Mouse (Mus musculus): ENCODE measurements around the gene CK137956. TPM values are rescaled to one million over a fixed set of nuclear protein-coding genes. Genes with fewer than 3 reads are reported as not detected.

The CK137956 gene
- 0.87 and 0.91 TPM in 2 replicates for polyA plus RNA-seq (2015; fragmentation: Nextera tagmentation; extraction: Ambion mirVana)

DNA sequence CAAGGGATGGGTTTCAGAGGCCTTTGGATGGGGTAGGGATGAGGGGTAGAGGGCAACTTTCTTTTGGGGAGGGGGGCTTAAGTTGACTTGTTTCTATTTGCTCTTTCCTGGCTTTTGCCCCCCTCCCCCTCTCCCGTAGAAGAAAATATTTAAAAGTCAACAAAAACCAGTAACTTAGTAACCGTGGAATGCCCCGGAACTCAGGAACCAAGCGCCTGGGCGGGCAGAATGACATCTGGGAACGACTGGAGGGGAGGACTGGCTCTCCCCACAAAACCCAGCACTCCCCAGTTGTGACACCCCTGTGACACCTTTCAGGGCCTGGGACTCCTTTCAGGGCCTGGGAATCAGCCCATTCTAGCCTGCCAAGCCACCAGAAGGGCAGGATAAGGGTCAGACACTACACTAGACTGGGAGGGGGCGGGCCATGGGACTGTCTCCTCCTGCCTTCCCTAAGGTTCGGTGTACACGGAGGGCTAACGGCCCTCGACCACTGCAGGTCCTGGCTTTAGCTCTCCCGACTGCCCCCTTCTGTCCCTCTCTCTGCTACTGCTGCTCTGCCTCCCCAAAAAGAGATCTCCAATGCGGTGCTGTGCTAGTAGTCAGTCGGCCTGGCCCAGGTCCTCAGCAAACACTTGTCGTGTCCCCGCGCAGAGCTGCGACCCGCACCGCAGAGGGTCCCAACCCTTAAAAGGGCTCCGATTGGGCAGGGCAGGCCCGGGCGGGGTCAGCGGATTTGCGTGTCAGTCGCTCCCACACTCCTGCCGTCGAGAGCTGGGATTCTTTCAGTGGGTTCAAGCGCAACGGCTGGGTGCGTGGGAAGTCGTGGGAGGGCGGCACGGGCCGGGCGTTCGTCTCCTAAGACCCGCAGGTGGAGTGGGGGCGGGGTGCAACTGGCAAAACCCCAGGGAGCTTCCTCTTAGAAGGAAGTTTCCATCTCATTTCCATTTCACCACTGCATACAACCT lies at the start of gene CK137956:
CK137956 (minus strand) TSS at position 51 of the 968 bp plus-strand sequence.
- Histone ChIP-seq H3K9me3 (no peaks in the 10 kb centered on the region), H3K4me3 (peak within 1 kb of the TSS; percentile 2; the same call in 1 of the 2 replicates), H3K4me2 (peak within 1 kb of the TSS; percentile 37), H3K27ac (replicated peaks) (no peak within 1 kb of the TSS), H3K4me1 (replicated peaks) (peaks cover 8% of the 10 kb centered on the region; the same call in 1 of the 2 replicates), H3K27me3 (peaks cover 47% of the 10 kb centered on the region), H3K36me3 (no peaks in the 10 kb centered on the region), H3K9ac (0 out of 2 replicates have a peak within 1 kb of the TSS, but pooled peaks have one; percentile 18)
- ATAC-seq (ENCODE audit: low read depth), result peak; percentile 59; the same call in 1 of the 2 replicates
- 5% methylated on average over 39 of the region's 39 CpGs for WGBS

DNA sequence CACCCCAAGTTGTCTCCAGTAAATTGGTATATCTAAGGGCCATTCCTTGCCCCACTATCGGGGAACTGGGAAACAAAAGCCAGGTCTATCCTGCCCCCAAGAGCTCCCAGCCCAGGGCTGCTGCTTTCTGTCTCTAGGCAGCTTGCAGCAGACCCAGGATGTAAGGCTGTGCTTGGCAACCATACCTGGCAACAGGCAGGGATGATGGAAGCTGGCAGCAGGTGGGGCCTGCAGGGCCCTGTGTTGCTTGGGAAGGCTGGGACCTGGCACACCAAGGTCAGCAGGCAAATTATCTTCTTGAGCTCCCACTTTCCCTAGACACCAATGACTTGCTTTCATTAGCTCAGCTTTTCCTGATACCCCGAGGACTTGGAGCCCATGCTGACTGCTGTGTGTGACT lies 48.7 kb upstream of the CK137956 start:
- Histone ChIP-seq H3K27ac (replicated peaks) (no peak overlapping the region), H3K27me3 (no peaks in the 10 kb centered on the region), H3K4me3 (no peak overlapping the region), H3K4me1 (replicated peaks) (0 out of 2 replicates have a peak, but pooled peaks cover 4% of the 10 kb centered on the region), H3K9ac (no peak overlapping the region), H3K9me3 (no peaks in the 10 kb centered on the region), H3K4me2 (no peak overlapping the region), H3K36me3 (no peaks in the 10 kb centered on the region)
- WGBS, result 80% methylated on average over 2 of the region's 2 CpGs
- no peak for ATAC-seq (ENCODE audit: low read depth)

DNA sequence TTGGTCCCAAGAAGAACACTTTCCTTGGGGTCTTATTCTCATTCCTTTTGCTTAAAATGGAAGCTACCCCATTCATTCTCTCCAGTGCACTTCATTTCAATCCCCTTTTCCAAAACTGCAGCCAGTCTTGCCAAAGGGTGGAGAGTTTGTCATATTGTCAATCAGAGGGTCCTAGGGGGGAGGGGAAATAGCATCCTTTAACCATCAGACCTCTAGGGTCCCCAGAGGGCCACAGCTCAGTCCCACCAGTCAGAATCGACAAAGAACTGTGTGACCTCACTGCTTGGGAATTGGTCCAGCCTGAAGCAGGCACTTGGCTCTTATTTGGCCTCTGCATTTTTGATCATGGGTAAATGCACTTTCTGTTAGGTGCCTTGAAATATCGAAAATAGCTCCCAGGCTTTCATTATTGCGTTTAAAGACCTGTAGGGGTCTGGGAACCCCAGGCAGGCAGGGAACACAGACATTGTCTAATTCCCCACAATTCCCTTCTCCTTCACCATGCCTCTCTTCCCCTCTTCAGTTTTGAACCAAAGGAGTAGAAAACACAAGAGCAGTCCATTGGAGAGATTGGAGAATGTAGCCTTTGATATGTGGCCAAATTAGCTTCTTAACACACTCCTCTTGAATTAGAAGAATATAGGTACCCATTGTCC lies 34.2 kb upstream of the CK137956 start:
- 0 out of 2 replicates have a peak, but pooled peaks cover 4% of the 10 kb centered on the region for H3K4me1 ChIP-seq (replicated peaks)
- no peaks in the 10 kb centered on the region for H3K36me3 ChIP-seq
- H3K27ac ChIP-seq (replicated peaks), result no peak overlapping the region
- WGBS, result 66% methylated on average over 3 of the region's 3 CpGs
- H3K9ac ChIP-seq, result no peak overlapping the region
- no peaks in the 10 kb centered on the region for H3K9me3 ChIP-seq
- no peak overlapping the region for H3K4me2 ChIP-seq
- no peak for ATAC-seq (ENCODE audit: low read depth)
- H3K4me3 ChIP-seq, result no peak overlapping the region
- no peaks in the 10 kb centered on the region for H3K27me3 ChIP-seq

DNA sequence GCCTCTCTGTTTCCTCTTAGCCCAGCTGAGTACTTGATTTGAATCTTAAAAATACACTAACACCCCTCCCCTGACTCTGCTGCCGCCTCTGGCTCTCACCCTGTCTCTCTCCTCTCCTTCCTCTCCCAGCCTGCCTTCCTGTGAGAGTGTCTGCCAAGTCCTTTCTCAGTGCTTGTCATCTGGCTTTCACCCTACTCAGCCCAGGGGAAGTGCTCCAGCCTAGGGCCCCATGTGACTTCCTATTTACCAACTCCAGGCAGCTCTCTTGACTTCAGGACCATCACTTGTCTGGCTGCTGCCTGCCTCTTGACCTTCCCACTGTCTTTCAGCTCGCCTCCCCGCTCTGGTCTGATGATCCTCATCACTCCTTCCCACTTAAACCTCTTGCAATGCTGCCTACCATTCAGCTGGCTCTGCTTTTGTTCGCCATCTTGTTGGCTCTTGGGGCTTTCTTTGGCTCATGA lies 31.9 kb upstream of the CK137956 start:
- Histone ChIP-seq H3K9me3 (no peaks in the 10 kb centered on the region), H3K27ac (replicated peaks) (no peak overlapping the region), H3K4me2 (no peak overlapping the region), H3K4me3 (no peak overlapping the region), H3K4me1 (replicated peaks) (peaks cover 4% of the 10 kb centered on the region; the same call in 1 of the 2 replicates), H3K36me3 (no peaks in the 10 kb centered on the region), H3K9ac (no peak overlapping the region), H3K27me3 (no peaks in the 10 kb centered on the region)
- WGBS, result 79% methylated on average over 4 of the region's 4 CpGs
- no peak for ATAC-seq (ENCODE audit: low read depth)

DNA sequence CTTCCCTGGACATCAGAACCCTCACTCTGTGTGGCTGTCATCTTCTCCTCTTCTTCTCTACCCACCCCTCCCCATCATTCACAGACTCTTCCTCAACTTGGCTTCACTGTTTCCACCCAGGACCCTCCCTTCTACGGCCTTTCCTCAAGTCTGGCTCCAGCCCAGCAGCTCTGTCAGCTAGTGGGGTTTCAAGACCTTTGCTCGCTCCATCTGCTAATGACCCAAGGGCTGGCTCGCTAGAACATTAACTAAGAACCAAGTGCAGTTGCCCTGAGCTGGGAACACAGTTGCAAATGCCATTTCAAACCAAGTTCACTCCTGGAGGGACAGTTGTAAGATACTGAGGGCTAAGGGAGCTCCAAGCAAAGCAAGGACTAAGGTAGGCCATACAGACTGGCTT lies 28.5 kb upstream of the CK137956 start:
- Histone ChIP-seq H3K4me2 (no peak overlapping the region), H3K4me3 (no peak overlapping the region), H3K36me3 (no peaks in the 10 kb centered on the region), H3K4me1 (replicated peaks) (peaks cover 4% of the 10 kb centered on the region; the same call in 1 of the 2 replicates), H3K9me3 (no peaks in the 10 kb centered on the region), H3K27ac (replicated peaks) (no peak overlapping the region), H3K9ac (no peak overlapping the region), H3K27me3 (no peaks in the 10 kb centered on the region)
- ATAC-seq (ENCODE audit: low read depth), result no peak
- 83% methylated on average over 3 of the region's 3 CpGs for WGBS

DNA sequence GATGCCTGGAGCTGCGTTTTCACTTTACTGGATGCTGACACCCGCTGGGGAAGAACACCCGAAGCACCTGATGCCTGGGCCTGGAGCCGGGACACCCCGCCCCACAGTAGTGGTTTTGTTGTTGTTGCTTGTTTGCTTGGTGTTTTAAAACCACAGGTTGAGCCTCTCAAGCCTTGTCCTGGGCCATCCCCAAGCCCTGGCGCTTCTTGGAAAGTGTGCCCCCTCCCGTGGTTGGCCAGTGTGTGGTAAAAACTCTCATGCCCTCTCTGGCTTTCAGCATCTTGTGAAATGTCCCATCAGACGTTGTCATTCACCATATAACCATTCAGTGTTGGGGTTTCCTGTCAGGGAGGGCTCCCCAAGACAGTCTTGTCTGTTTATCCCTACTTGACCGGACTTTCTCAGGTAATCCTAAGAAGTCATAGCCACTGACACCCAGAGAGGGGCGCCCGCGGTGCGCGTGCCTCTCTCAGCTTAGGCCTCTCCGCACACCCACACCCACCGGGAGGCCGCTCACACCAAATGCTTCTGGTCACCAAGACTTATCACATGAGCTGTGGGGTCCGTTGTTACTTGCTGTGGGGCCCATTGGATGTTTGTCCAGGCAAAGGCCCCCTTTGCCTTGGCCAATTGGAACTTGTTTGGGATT lies 18.7 kb upstream of the CK137956 start:
- 9% methylated on average over 18 of the region's 18 CpGs for WGBS
- Histone ChIP-seq H3K27ac (replicated peaks) (no peak overlapping the region), H3K36me3 (no peaks in the 10 kb centered on the region), H3K9ac (peak overlapping the region; percentile 90), H3K4me1 (replicated peaks) (peaks cover 49% of the 10 kb centered on the region), H3K4me3 (peak overlapping the region; percentile 77), H3K9me3 (no peaks in the 10 kb centered on the region), H3K4me2 (peak overlapping the region; percentile 78), H3K27me3 (peaks cover 30% of the 10 kb centered on the region)
- no peak; the same call in 1 of the 2 replicates for ATAC-seq (ENCODE audit: low read depth)

DNA sequence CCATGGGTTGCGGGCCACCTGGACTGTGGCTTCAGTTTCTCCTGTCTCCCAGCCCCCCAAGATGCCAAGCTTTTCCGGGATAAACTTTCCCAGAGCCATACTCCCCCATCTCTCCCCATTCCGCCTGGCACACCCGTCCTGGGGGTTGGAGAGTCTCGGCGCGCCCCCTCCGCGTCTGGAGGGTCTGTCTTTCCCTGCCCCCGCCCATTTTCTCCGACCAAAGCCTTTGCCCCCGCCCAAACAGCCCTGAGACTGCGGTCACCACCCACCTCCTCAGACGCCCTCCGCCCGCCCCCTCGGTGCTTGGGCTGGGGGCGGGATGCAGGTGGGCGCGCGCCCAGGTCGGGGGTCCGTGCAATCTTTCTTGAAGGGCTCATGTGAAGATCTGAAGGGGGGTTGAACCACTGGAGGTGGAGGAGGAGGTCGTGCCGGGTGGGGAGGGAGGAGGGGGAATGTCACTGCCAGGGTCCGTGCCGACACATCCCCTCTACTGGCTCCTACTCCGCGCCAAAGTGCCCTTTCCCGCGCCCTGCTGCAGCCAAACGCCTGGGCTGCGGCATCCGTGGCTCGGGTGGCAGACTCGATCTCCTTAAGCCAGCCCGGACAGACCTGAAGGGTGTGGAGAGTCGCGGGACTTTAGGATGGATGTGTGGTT lies 17.9 kb upstream of the CK137956 start:
- 2% methylated on average over 38 of the region's 39 CpGs for WGBS
- Histone ChIP-seq H3K4me3 (peak overlapping the region; percentile 77), H3K9ac (peak overlapping the region; percentile 90), H3K36me3 (no peaks in the 10 kb centered on the region), H3K9me3 (no peaks in the 10 kb centered on the region), H3K27me3 (peaks cover 34% of the 10 kb centered on the region), H3K4me2 (peak overlapping the region; percentile 78), H3K27ac (replicated peaks) (peak overlapping the region; percentile 85), H3K4me1 (replicated peaks) (peaks cover 49% of the 10 kb centered on the region)
- ATAC-seq (ENCODE audit: low read depth), result no peak

DNA sequence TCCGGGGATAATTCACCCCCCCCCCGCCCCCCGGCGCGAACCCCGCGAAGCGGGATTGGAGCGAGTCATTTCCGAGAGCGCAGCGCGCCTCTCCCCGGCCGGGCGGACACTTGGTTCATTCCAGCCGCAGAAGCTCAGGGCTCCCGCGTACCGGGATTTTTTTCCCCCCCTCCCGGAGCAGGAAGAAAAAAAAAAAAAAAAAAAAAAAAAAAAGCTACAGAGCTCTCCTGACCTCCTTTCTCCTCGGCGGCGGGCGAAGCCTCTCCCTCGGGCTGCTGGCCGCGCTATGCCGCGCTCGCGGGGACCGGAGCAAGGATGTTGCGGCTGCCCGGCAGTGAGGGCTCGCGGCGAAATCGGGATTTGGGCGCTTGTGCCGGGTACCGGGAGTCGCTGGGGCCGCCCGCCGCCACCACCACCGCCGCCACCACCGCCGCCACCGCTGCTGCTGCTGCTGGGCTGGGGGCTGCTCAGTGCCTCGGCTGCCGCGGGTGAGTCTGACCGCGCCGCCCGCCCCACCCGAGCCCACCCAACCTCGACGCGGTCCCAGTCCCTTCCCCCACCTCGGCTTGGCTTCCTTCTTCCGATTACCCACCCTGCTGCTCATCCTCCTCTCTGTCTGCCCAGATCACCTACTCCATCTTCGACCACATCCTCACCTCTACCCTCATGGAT lies 17.2 kb upstream of the CK137956 start, which contains the start of gene Csmd2:
Csmd2 (plus strand) TSS at position 74 of the 672 bp plus-strand sequence.
- Histone ChIP-seq H3K9me3 (no peaks in the 10 kb centered on the region), H3K27ac (replicated peaks) (peak within 1 kb of the TSS; percentile 85), H3K4me2 (peak within 1 kb of the TSS; percentile 78), H3K9ac (peak within 1 kb of the TSS; percentile 90), H3K36me3 (no peaks in the 10 kb centered on the region), H3K27me3 (peaks cover 34% of the 10 kb centered on the region), H3K4me1 (replicated peaks) (peaks cover 49% of the 10 kb centered on the region), H3K4me3 (peak within 1 kb of the TSS; percentile 77)
- peak; percentile 20; the same call in 1 of the 2 replicates for ATAC-seq (ENCODE audit: low read depth)
- under 1% methylated on average over 55 of the region's 65 CpGs for WGBS

DNA sequence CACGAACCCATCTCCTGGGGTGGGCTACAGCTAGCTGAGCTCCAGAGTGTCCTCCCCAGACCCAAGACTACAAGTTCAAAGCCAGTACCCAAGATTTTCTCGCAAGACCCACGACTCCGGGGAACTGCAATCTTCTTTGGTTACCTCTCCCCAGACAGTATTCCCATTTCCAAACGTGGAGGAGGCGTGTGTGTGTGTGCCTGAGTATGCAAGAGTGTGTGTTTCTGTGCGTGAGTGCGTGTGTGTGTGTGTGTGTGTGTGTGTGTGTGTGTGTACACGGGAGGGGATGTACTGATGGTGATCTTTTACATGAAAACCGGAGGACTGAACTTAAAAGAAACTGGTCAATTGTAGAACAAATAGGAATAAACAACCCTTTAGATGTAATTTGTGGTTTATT lies 16.5 kb upstream of the CK137956 start:
- 5% methylated on average over 10 of the region's 10 CpGs for WGBS
- no peaks in the 10 kb centered on the region for H3K36me3 ChIP-seq
- peak overlapping the region; percentile 85 for H3K27ac ChIP-seq (replicated peaks)
- peaks cover 49% of the 10 kb centered on the region for H3K4me1 ChIP-seq (replicated peaks)
- ATAC-seq (ENCODE audit: low read depth), result no peak
- H3K27me3 ChIP-seq, result peaks cover 34% of the 10 kb centered on the region
- no peaks in the 10 kb centered on the region for H3K9me3 ChIP-seq
- H3K9ac ChIP-seq, result peak overlapping the region; percentile 90
- H3K4me3 ChIP-seq, result peak overlapping the region; percentile 77
- peak overlapping the region; percentile 78 for H3K4me2 ChIP-seq

DNA sequence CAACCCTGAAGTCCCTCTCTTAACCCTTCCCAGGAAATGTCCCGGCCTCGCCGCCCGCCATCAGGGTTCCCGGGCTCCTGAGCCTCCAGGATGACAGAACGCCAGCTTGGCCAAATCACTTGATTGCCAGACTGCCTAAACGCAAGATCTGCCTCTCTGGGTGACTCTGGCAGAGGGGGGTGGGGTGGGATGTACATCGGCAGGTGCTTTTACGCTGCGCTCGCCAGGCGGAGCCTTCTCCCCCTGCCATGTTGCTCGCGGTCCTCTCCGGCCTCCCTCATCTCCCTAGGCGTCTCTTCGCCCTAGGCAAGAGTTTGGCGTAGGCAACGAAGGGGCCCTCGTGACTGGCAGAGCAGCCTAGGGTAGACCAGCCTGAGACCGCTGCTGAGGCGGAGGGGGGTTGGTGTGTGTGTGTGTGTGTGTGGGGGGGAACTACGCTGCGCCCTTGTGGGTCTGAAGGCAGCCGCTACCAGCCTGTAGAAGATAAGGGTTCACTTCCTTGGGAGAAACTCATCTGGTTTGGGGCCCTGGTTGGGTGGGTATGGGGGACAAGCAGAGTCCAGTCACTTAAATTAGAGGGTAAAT lies 15.8 kb upstream of the CK137956 start:
- Histone ChIP-seq H3K27me3 (peaks cover 34% of the 10 kb centered on the region), H3K9me3 (no peaks in the 10 kb centered on the region), H3K9ac (peak overlapping the region; percentile 90), H3K36me3 (no peaks in the 10 kb centered on the region), H3K4me1 (replicated peaks) (peaks cover 49% of the 10 kb centered on the region), H3K4me2 (peak overlapping the region; percentile 78), H3K27ac (replicated peaks) (peak overlapping the region; percentile 85), H3K4me3 (peak overlapping the region; percentile 77)
- 2% methylated on average over 25 of the region's 25 CpGs for WGBS
- ATAC-seq (ENCODE audit: low read depth), result peak; percentile 28

All from neural tube, embryonic 13.5 days (tissue).